Mouse (Mus musculus): Measurements from ENCODE around the gene Elp5. TPM values are rescaled to one million over a fixed set of nuclear protein-coding genes. Genes with fewer than 3 reads are reported as not detected.

Elp5 gene
- total RNA-seq (2021), result 100 to 1,000 TPM; 106 to 109 TPM

GRCm38 (mm10) chr11:69982225-69982624, at the start of gene Elp5:
TSS of gene Elp5 (minus strand) at chr11:69982517.
- intact Hi-C loops (cut with DNase I), result loop anchor here (5.0 kb wide), 1 partner anchor 60 kb away; the partner anchor contains the start of gene Eif5a

GRCm38 (mm10) chr11:70031321-70031670, 49.0 kb upstream of the Elp5 start:
- no peak for DNase-seq (ENCODE audit: low spot score in 2 of 2)
- intact Hi-C loops (cut with DNase I), result no loop called here

More at GRCm38 (mm10) chr11:69982225-69982624, at the start of gene Elp5:
- DNase-seq (ENCODE audit: low spot score in 2 of 2), result no peak

DNA sequence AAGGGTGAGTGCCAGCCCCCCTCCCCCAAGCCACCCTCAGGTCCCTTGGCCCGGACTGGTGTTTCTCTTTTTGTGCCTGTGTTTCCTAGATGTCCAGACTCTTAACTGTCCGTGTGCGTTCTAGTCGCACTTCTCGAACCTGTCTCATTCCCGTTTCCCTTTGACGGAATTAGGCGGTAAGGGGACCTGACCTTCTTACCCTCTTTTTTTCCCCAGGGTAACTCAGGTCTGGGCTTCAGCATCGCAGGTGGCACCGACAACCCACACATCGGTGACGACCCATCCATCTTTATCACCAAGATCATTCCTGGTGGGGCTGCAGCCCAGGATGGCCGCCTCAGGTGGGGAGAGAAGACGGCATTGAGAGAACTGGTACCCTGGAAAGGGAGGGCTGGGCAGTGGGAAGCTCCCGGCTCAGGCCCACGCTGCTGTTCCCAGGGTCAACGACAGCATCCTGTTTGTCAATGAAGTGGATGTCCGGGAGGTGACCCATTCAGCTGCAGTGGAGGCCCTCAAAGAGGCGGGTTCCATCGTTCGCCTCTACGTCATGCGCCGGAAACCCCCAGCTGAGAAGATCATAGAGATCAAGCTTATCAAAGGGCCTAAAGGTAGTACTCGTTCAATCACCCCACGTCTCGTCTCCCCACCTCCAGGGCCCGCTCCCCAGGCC, 48.5 kb upstream of the Elp5 start:
- intact Hi-C loops (cut with DNase I), result no loop called here
- no peak for DNase-seq (ENCODE audit: low spot score in 2 of 2)

DNA sequence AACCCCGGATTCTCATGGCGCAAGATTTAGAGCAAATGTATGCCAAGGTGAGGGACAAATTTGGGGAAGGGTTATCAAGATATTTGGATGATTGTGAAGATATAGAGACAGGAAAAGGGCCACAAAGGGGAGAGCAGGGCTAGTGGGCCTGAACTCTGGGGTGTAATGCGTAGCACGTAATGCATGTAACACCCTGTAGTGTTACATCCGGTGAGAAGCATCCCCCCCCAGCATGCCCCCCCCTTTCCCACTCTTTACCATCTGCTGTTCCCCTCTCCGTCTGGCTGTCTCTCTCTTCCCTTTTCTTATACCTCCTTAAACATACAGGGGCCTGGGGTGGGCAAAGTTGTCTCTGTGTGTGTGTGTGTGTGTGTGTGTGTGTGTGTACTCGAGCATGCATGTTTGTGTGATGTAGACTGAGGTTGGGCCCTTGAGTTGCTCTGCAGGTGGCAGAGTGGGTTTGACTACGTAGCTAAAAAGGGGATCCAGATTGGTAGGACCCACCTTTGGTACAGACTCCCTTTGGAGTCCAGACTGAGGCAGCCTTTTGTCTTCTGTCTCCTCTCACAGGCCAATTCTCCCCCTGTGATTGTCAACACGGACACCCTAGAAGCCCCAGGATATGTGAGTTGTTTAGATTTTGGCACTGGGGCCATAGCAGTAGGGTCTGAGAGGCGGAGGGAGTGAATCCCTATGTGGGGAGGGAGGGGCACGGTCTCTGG, 47.7 kb upstream of the Elp5 start:
- intact Hi-C loops (cut with DNase I), result no loop called here
- DNase-seq (ENCODE audit: low spot score in 2 of 2), result no peak

- intact Hi-C loops (cut with DNase I), result no loop called here
- peak; percentile 84 to 95 for DNase-seq (ENCODE audit: low spot score in 2 of 2)
Measured at GRCm38 (mm10) chr11:70029130-70029801, 46.9 kb upstream of the Elp5 start.

DNA sequence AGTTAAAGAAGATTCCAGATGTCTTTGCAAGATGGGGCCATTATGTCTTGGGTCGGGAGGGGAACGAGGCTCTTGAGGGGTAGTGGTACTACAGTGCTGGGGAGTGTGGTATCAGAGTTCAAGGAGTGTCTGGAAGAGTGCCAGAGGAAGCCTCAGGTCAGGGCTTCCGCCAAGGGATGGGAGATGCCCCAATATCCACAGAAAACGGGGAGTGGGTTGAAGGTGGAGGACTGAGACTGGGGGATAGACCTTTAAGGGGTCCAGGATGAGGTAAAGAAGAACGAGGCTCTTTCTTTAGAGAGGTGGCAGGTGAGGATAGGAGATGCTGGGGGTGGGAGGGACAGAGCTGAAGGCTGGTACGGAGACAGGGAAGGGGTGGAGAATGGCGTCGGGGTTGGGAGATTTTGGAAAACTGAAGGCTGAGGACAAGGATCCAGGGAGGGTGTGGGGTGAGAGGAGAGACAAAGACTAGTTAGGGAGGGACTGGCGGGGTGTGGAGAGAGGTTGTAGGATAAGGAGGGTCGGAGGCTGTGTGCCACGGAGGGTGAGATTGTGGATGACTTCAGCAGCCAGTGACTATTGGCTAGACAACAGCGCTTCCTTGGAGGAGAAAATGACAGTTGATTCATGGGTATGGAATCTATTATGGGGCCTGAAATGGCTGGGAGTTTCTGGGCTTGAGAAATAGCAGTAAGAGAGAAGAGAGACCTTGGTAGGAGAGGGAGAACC, 46.2 kb upstream of the Elp5 start:
- DNase-seq (ENCODE audit: low spot score in 2 of 2), result no peak
- intact Hi-C loops (cut with DNase I), result no loop called here

DNA sequence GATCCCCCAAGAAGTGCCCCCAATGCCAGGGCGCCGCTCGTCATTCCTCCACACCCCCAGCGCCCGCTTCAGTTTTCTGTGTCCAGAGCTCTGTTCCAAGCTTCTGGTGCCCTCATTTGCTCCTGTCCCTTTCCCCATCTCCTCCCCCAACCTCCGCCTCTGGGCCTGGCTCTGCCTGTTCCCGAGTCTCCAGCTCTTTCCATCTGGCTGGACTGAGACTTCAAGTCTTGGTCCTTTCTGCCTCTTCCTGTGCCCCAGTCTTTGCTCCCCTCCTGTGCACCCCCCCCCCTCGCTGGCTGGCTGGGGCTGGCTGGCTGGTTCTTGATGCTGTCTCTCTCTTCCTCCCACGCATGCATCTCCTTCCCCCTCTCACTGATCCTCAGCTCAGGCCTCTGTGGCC, 45.1 kb upstream of the Elp5 start:
- peak in 1 of 2 experiments; percentile 69 for DNase-seq (ENCODE audit: low spot score in 2 of 2)
- intact Hi-C loops (cut with DNase I), result no loop called here

GRCm38 (mm10) chr11:70026689-70027088, 44.4 kb upstream of the Elp5 start:
- no peak for DNase-seq (ENCODE audit: low spot score in 2 of 2)
- intact Hi-C loops (cut with DNase I), result no loop called here

DNA sequence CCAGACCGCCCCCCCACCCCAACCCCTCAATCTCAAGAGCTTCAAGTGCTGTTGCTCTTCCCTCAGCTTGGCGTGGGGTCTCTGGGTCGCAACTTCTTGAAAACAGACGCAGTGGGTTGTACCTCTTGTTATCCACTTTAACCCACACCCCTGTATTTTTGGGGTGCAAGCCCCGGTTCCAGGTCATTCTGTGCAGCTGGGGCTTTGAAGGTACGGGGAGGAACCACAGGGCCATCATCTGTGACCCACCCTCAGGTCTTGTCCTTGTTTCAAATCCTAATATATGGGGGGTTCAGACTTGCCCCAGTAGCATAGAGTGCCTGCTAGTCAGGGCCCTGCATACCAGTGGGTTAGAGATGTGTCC, 41.8 kb upstream of the Elp5 start:
- no peak for DNase-seq (ENCODE audit: low spot score in 2 of 2)
- intact Hi-C loops (cut with DNase I), result no loop called here

DNA sequence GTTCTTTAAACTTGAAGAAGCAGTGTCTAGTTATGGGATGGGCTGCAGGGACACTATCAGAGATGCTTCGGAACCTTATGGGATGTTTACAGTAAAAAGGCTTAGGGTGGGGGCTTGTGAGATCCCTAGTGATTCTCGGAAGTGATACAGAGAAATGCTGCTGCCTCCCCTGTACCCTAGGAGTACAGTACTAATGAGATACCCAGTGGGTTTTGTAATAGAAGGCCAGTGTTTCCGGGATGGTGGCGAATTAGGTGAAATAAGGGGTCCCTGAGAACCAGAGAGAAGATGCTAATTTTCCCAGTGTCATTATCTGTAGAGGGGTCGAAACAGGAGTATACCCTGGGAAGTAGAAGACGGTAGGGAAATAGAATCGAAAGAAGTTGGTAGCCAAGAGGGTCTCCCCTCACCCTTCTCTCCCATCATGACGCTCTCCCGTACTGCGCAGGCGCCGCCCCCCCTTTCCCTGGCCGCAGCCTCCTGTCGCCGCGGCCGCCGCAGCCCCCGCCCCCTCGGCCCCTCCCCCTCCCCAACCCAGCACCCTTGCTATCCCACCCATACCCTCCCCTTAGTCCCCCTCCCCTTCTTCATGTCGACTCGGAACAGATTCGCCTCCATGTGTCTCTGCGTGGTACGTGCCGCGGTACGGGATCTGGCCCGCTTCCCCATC, 41.3 kb upstream of the Elp5 start:
- DNase-seq (ENCODE audit: low spot score in 2 of 2), result no peak
- intact Hi-C loops (cut with DNase I), result no loop called here

DNA sequence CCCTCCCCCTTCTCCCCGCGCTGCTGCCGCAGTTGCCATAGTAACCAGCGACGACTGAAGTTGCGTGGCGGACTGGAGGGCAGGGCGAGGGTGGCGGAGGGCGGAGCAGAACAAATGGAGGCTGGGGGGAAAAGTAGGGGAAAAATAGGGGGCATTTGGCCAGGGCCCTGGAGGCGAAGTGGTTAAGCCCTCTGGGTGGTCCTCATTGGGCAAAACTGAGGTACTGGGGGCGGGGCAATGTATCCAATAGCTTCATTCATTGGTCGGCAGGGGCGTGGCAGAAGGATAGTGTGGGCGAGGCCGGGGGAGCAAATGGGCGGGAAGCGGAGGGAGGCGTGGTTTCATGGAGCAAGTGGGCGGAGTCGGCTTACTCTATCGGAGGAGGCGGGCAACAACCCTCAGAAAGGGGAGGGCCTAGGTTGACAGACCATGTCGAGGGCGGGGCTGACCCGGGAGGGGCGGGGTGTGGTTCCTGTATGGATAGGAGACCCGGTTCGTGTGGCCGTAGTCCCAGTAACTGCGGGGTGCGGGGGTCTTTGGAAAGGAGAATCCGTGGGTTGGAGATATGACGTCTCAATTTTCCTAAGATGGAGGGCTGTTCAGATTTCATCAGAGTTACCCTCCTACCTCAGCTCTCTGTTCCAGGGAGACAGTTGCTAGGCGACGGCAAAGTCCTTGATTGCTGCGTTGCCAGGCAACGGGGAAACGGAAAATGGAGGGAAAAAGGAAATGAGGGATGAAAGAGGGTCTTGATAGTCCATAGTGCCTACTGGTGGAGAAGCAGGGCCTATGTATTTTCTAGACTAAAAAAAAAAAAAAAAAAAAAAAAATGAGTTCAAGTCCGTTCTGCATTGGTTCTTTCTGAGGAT, 39.2 kb upstream of the Elp5 start:
- DNase-seq (ENCODE audit: low spot score in 2 of 2), result peak; percentile 95 to 97
- intact Hi-C loops (cut with DNase I), result loop anchor here (1.0 kb wide), 1 partner anchor 21 kb away; the partner anchor contains the start of gene Dvl2

DNA sequence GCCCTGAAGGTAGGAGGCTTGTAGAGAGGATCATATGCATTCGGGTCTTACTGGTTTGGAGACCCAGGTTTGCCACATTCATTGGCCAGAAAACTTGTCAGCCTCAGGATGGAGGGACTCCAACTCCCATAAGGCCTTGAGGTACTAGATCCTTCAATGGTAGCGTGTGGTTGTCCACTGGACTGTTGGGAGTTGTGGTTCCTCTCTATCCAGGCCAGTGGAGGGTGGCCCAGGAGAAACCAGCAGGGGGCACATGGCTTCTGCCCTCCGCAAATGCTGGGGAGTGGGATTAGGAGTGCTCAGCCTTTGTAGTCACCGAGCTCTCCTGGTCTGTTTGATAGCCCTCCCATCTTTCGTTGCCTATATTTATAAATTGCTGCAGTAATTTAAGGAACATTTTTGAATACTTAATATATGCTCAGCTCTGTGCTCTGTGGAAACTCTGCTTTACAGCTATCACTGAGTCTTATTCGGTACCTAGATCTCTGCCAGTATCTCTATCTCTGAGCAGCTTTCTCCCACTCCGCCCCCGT, 38.5 kb upstream of the Elp5 start:
- intact Hi-C loops (cut with DNase I), result loop anchor here (1.0 kb wide), 1 partner anchor 20 kb away; the partner anchor contains the start of gene Dvl2
- DNase-seq (ENCODE audit: low spot score in 2 of 2), result peak; percentile 78 to 90

GRCm38 (mm10) chr11:70020022-70020631, 37.8 kb upstream of the Elp5 start:
- intact Hi-C loops (cut with DNase I), result no loop called here
- DNase-seq (ENCODE audit: low spot score in 2 of 2), result peak in 1 of 2 experiments; percentile 56

- intact Hi-C loops (cut with DNase I), result no loop called here
- no peak for DNase-seq (ENCODE audit: low spot score in 2 of 2)
Measured at GRCm38 (mm10) chr11:70019495-70020021, 37.2 kb upstream of the Elp5 start.

- intact Hi-C loops (cut with DNase I), result no loop called here
- peak; percentile 56 to 77 for DNase-seq (ENCODE audit: low spot score in 2 of 2)
Measured at GRCm38 (mm10) chr11:70018131-70018990, 36.0 kb upstream of the Elp5 start.

DNA sequence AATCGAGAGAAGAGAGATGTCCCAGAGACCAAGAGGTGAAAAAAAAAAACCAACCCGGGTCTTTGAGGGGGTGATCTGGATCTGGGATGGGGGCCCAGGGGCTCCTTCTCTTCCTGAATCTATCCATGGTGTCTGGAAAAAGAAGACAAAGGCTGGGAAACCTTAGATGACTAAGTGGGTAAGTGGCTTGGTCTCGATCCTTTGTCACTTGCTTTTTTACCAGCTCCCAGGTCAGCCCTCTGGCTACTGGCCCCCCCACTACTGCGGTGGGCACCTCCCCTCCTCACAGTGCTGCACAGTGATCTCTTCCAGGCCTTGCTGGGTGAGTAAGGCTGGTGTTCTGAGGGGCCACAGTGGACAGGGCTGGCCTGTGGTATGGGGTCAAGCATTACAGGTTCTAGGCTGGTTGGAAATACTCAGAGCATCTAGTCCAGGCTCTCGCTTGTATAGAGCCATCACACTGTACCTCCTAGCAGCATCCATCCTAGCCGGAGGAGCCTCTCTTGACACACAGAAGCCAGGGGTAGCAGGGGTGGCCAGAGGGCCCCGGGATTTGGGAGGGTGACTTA, 35.0 kb upstream of the Elp5 start:
- DNase-seq (ENCODE audit: low spot score in 2 of 2), result no peak
- intact Hi-C loops (cut with DNase I), result no loop called here

Measured in left cerebral cortex, postnatal 25 days (tissue).